Mouse (Mus musculus) ES-Bruce4 (cell line): ENCODE measurements around the gene Gkap1.

Source experiments
- CTCF ChIP-seq: IDR thresholded peaks from one replicate; pipeline ENCODE4 v1.8.1; 2011; ENCODE audit warnings: low read depth, low read length
- EP300 ChIP-seq: IDR thresholded peaks from 2 replicates; pipeline ENCODE4 v1.6.1; 2011; ENCODE audit warnings: low read depth, low read length; ENCODE audit not compliant: insufficient read depth
- POLR2A ChIP-seq: IDR thresholded peaks from one replicate; pipeline ENCODE4 v1.8.1; 2011; ENCODE audit warnings: low read length; ENCODE audit not compliant: insufficient read depth

DNA sequence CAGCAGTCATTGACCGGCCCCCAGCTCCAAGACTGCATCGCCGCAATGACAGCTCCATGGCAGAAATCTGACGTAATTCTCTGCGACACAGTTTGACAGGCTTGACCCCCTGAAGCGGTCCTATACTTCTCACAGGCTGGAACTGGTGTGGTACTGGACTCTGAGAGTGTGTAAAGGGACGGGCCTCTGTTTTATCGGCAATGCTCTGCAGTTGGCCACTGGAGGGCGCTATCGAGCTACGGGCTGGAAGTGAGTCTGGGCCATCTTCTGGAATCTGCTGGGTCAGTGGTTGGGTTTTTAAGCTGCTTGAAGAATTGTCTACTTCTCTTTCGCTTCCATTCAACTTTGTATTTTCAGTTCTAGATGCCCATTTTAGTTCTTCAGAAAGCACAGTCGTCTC lies 12.3 kb upstream of the Gkap1 start:
- no peak for TF ChIP-seq POLR2A
- no peak for TF ChIP-seq EP300
- TF ChIP-seq CTCF: peak; percentile 99
